Mouse (Mus musculus) 416B (cell line): ENCODE data around the gene Map3k10.

Experiments used
- DNase-seq: peaks from one replicate; pipeline ENCODE4 v3.0.0; 2011; ENCODE audit warnings: low read depth

Map3k10 gene

GRCm38 (mm10) chr7:27609285-27609684 is 65.1 kb downstream of the Map3k10 start:
- peak; percentile 60 for DNase-seq

- DNase-seq, result peak; percentile 63
Observed at GRCm38 (mm10) chr7:27608130-27608529, 66.3 kb downstream of the Map3k10 start.

GRCm38 (mm10) chr7:27607580-27607979 is 66.8 kb downstream of the Map3k10 start:
- DNase-seq, result no peak

GRCm38 (mm10) chr7:27606481-27607254 is 67.7 kb downstream of the Map3k10 start:
- no peak for DNase-seq
